Mouse (Mus musculus) neural tube, embryonic 11.5 days (tissue): ENCODE data around the gene Gch1. TPM values are rescaled to one million over a fixed set of nuclear protein-coding genes. Genes with fewer than 3 reads are reported as not detected.

Experiments used
- ATAC-seq: fragments of 200-750 bp; cut with Nextera tagmentation; 2 replicates; pipeline ENCODE4 v1.8.0; 2017; ENCODE audit warnings: moderate number of reproducible peaks, mild to moderate bottlenecking, moderate TSS enrichment, moderate library complexity; ENCODE audit not compliant: insufficient read depth, low FRiP score, low TSS enrichment
- DNase-seq: peaks from one replicate; pipeline ENCODE4 v3.0.0-alpha.2; 2015; ENCODE audit warnings: low spot score
- H3K27ac ChIP-seq: fragments of 300-500 bp; sonication (generic); 2 replicates; pipeline ENCODE4 v1.5.1; 2014; ENCODE audit warnings: low read depth, mild to moderate bottlenecking, low read length
- H3K27me3 ChIP-seq: fragments of 300-500 bp; sonication (generic); 2 replicates; pipeline ENCODE4 v1.6.1; 2014; ENCODE audit warnings: mild to moderate bottlenecking, low read length, mixed read lengths; ENCODE audit not compliant: control insufficient read depth, insufficient read depth
- H3K36me3 ChIP-seq: fragments of 300-500 bp; sonication (generic); 2 replicates; pipeline ENCODE4 v1.6.1; 2014; ENCODE audit warnings: mild to moderate bottlenecking, low read length, moderate library complexity, mixed read lengths; ENCODE audit not compliant: control insufficient read depth, insufficient read depth
- H3K4me1 ChIP-seq: fragments of 300-500 bp; sonication (generic); 2 replicates; pipeline ENCODE4 v1.6.1; 2014; ENCODE audit warnings: low read length, mixed read lengths; ENCODE audit not compliant: control insufficient read depth, insufficient read depth
- H3K4me2 ChIP-seq: fragments of 300-500 bp; sonication (generic); 2 replicates; pipeline ENCODE4 v1.6.1; 2014; ENCODE audit warnings: low read depth, mild to moderate bottlenecking, moderate library complexity
- H3K4me3 ChIP-seq: fragments of 300-500 bp; sonication (generic); 2 replicates; pipeline ENCODE4 v1.5.1; 2014; ENCODE audit warnings: low read depth, low read length
- H3K9ac ChIP-seq: fragments of 300-500 bp; sonication (generic); 2 replicates; pipeline ENCODE4 v1.6.1; 2014; ENCODE audit warnings: mild to moderate bottlenecking, low read length
- H3K9me3 ChIP-seq: fragments of 300-500 bp; sonication (generic); 2 replicates; pipeline ENCODE4 v1.6.1; 2016; ENCODE audit warnings: low read length; ENCODE audit not compliant: control insufficient read depth
- WGBS: fragments of 180-500 bp; shearing (Covaris S2); extraction: QIAGEN DNeasy Blood & Tissue Kit; methylation state at CpG from one replicate; pipeline ENCODE4 v1.1.7; 2014; 5-methylcytosine and 5-hydroxymethylcytosine counted together
- polyA plus RNA-seq: library from polyadenylated mRNA; unstranded; fragments of >200 nt; fragmentation: Nextera tagmentation; extraction: Ambion mirVana; gene quantifications from 2 replicates; pipeline ENCODE4 v1.2.1, GENCODE M21; 2014

Gene Gch1
- polyA plus RNA-seq, 1 experiment from 2014 or later, result 2.4 TPM

DNA sequence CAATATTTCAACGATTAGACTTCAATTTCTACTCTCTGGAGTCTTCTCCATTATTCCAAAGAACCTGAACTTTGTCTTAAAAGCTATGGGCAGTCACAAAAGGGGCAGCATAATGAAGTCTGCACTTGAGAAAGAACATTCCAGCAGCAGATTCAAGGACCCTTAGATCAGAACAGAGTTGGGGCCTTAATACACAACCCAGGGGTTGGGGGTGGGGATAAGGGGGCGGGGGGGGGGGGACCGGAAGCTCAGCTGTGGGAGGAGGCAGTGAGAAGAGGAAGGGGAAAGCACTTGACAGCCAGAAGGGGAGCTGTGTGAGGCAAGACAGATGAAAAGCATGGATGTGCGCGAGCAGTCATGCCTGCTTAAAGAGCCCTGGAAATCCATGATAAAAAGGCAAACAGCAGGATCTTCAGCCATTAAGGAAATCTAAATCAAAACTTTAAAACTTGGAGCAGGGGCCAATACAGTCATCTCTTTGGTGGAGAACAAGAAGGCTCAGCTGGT, 27.2 kb downstream of the Gch1 start:
- no peaks in the 10 kb centered on the region for H3K9me3 ChIP-seq
- no peaks in the 10 kb centered on the region for H3K27me3 ChIP-seq
- H3K27ac ChIP-seq, result no peak overlapping the region
- H3K4me1 ChIP-seq, result no peaks in the 10 kb centered on the region
- DNase-seq (no peak), ATAC-seq (no peak)
- 71% methylated on average over 5 of the region's 5 CpGs for WGBS
- H3K4me2 ChIP-seq, result no peak overlapping the region
- H3K9ac ChIP-seq, result no peak overlapping the region
- no peak overlapping the region for H3K4me3 ChIP-seq
- no peaks in the 10 kb centered on the region for H3K36me3 ChIP-seq

DNA sequence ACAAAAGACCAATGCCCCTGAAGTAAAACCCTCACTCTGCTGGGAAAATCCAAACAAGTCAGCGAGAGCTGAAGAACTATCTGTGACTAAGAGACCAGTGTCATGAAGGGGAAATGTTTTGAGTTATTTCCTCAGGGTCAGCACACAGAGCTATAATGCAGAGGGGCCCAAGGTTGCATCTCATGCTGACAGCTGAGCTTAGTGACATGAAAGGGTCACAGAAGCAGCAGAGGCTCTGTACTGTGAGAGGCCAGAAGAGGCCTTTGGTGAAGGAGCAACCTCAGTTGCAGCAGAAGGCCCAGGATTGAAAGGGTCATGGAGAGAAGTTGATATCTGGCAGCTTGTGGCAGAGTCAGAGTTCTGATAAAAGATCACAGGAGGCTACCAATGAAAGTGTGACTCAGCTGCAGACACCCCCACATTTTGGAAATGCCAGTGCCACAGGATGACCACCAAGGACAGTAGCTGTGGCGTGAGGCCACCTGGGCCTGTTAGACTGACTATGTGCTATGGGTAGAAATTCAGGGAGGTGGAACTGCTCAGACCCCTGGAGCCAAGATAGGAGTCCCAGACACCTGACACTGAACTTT, 29.1 kb downstream of the Gch1 start:
- Histone ChIP-seq H3K4me1 (no peaks in the 10 kb centered on the region), H3K4me2 (no peak overlapping the region), H3K9me3 (no peaks in the 10 kb centered on the region), H3K27me3 (no peaks in the 10 kb centered on the region), H3K36me3 (no peaks in the 10 kb centered on the region), H3K4me3 (no peak overlapping the region), H3K9ac (no peak overlapping the region), H3K27ac (no peak overlapping the region)
- 67% methylated on average over 2 of the region's 2 CpGs for WGBS
- DNase-seq, result no peak
- no peak for ATAC-seq

GRCm38 (mm10) chr14:47154303-47154702, 34.9 kb downstream of the Gch1 start:
- no peak overlapping the region for H3K4me3 ChIP-seq
- no peaks in the 10 kb centered on the region for H3K36me3 ChIP-seq
- H3K27me3 ChIP-seq, result no peaks in the 10 kb centered on the region
- DNase-seq (no peak), ATAC-seq (no peak)
- 96% methylated on average over 3 of the region's 3 CpGs for WGBS
- H3K27ac ChIP-seq, result no peak overlapping the region
- H3K4me2 ChIP-seq, result no peak overlapping the region
- no peak overlapping the region for H3K9ac ChIP-seq
- no peaks in the 10 kb centered on the region for H3K4me1 ChIP-seq
- no peaks in the 10 kb centered on the region for H3K9me3 ChIP-seq

GRCm38 (mm10) chr14:47151306-47151705, 37.9 kb downstream of the Gch1 start:
- H3K4me3 ChIP-seq, result no peak overlapping the region
- H3K27ac ChIP-seq, result no peak overlapping the region
- no peaks in the 10 kb centered on the region for H3K4me1 ChIP-seq
- no peaks in the 10 kb centered on the region for H3K9me3 ChIP-seq
- no peak for DNase-seq
- no peak overlapping the region for H3K9ac ChIP-seq
- H3K27me3 ChIP-seq, result no peaks in the 10 kb centered on the region
- H3K4me2 ChIP-seq, result no peak overlapping the region
- H3K36me3 ChIP-seq, result no peaks in the 10 kb centered on the region
- 90% methylated on average over 6 of the region's 6 CpGs for whole genome bisulfite sequencing
- ATAC-seq, result no peak

DNA sequence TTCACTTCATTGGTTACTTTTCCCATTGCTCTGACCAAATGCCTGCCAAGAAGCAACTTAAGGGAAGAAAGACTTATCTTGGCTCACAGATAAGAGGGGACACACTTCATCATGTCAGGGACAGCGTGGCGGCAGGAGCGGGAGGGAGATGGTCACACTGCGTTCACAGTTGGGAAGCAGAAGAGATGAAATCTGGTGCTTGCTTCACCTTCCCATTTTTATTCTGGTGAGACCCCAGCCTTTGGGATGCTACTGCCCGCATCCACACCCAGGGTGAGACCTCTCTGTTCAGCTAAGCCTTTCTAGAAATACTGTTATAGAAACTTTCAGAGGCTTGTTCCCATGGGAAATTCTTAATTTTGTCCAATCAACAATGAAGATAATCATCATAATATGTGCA, 44.9 kb downstream of the Gch1 start:
- no peak overlapping the region for H3K27ac ChIP-seq
- ATAC-seq, result no peak
- 96% methylated on average over 5 of the region's 5 CpGs for WGBS

DNA sequence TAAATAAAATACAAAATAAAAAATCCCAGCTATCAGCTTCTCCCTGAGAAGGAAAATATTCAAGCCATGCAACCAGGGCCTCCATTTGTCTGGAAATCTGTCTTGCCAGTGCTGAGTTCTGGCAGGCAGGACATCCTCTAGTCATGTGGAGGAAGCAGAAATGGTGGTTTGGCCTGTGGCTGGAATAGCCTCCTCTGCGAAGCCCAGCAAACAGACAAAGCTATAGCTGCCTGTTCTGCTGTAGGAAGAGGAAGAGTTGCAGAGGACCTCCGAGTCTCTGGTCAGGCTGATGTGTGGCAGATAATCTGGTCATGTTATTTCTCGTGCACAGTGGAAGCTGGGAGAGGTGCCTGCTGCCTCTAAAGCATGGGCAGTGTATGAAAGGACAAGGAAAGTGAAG, 50.4 kb downstream of the Gch1 start:
- Histone ChIP-seq H3K4me3 (no peak overlapping the region), H3K27ac (no peak overlapping the region), H3K9ac (no peak overlapping the region), H3K9me3 (no peaks in the 10 kb centered on the region), H3K4me2 (no peak overlapping the region), H3K27me3 (no peaks in the 10 kb centered on the region), H3K4me1 (no peaks in the 10 kb centered on the region), H3K36me3 (no peaks in the 10 kb centered on the region)
- 76% methylated on average over 3 of the region's 3 CpGs for WGBS
- ATAC-seq (no peak), DNase-seq (no peak)

More for the DNA sequence above, 44.9 kb downstream of the Gch1 start:
- Histone ChIP-seq H3K9me3 (no peaks in the 10 kb centered on the region), H3K4me2 (no peak overlapping the region), H3K4me3 (no peak overlapping the region), H3K9ac (no peak overlapping the region), H3K27me3 (no peaks in the 10 kb centered on the region), H3K36me3 (no peaks in the 10 kb centered on the region), H3K4me1 (no peaks in the 10 kb centered on the region)
- no peak for DNase-seq

- DNase-seq (no peak), ATAC-seq (no peak)
- no peaks in the 10 kb centered on the region for H3K4me1 ChIP-seq
- no peaks in the 10 kb centered on the region for H3K27me3 ChIP-seq
- no peaks in the 10 kb centered on the region for H3K36me3 ChIP-seq
- no peak overlapping the region for H3K27ac ChIP-seq
- no peak overlapping the region for H3K4me3 ChIP-seq
- no peak overlapping the region for H3K4me2 ChIP-seq
- no peak overlapping the region for H3K9ac ChIP-seq
- H3K9me3 ChIP-seq, result no peaks in the 10 kb centered on the region
- 85% methylated on average over 5 of the region's 5 CpGs for WGBS
Observed at GRCm38 (mm10) chr14:47136637-47137036, 52.6 kb downstream of the Gch1 start.

GRCm38 (mm10) chr14:47133948-47134347, 55.3 kb downstream of the Gch1 start:
- DNase-seq, result no peak
- H3K4me1 ChIP-seq, result no peaks in the 10 kb centered on the region
- no peak overlapping the region for H3K9ac ChIP-seq
- no peaks in the 10 kb centered on the region for H3K9me3 ChIP-seq
- H3K36me3 ChIP-seq, result no peaks in the 10 kb centered on the region
- 86% methylated on average over 10 of the region's 10 CpGs for WGBS
- no peak overlapping the region for H3K4me3 ChIP-seq
- no peaks in the 10 kb centered on the region for H3K27me3 ChIP-seq
- H3K4me2 ChIP-seq, result no peak overlapping the region
- ATAC-seq, result no peak
- H3K27ac ChIP-seq, result no peak overlapping the region

GRCm38 (mm10) chr14:47127987-47128386, 61.2 kb downstream of the Gch1 start:
- no peak overlapping the region for H3K4me2 ChIP-seq
- ATAC-seq, result no peak
- no peaks in the 10 kb centered on the region for H3K36me3 ChIP-seq
- no peaks in the 10 kb centered on the region for H3K4me1 ChIP-seq
- no peaks in the 10 kb centered on the region for H3K9me3 ChIP-seq
- no peaks in the 10 kb centered on the region for H3K27me3 ChIP-seq
- H3K9ac ChIP-seq, result no peak overlapping the region
- WGBS, result 88% methylated on average over 5 of the region's 5 CpGs
- H3K4me3 ChIP-seq, result no peak overlapping the region
- H3K27ac ChIP-seq, result no peak overlapping the region
- no peak for DNase-seq
